Comparison of ENCODE assay signal across 8 mouse cellular contexts in the genomic region with DNA sequence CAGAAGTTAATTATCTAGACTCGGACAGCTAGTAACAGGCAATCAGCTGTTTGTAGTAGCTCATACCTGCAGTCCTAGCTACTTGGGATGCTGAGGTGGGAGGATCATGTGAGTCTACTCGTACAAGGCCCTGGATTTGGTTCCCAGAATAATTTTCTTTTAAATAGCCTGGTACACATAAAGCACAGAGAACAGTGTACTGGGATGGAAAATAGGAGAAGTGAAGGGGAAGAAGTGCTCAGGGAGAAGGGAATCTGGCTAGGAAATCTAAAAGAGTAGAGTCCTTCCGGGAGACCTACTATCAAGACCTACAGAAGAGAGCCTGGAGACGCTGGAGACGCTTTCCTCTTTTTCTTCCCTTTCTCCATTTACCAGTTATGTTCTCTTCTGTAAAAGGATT. TPM values are rescaled to one million over a fixed set of nuclear protein-coding genes. Genes with fewer than 3 reads are reported as not detected.
DNase-seq lines count a peak whose midpoint lies in the region; ATAC-seq and TF ChIP-seq lines count a peak whose summit lies in the region.

No protein-coding gene starts in this region.

- H3K4me2 ChIP-seq in neural tube, embryonic 11.5 days (ENCODE audit: low read depth): peak overlapping the region; percentile 72; the same call in 1 of the 2 replicates
- peak overlapping the region; percentile 68 for H3K4me2 ChIP-seq in liver, embryonic 13.5 days
- peak overlapping the region; percentile 60 for H3K4me2 ChIP-seq in stomach, postnatal 0 days (replicated peaks; ENCODE audit: low read depth)

- peaks cover 11% of the 10 kb centered on the region for H3K4me1 ChIP-seq in neural tube, embryonic 11.5 days (ENCODE audit: control insufficient read depth, insufficient read depth, low read length)
- peaks cover 46% of the 10 kb centered on the region for H3K4me1 ChIP-seq in liver, embryonic 13.5 days (replicated peaks)
- H3K4me1 ChIP-seq in stomach, postnatal 0 days (replicated peaks; ENCODE audit: control insufficient read depth, insufficient read depth): no peaks in the 10 kb centered on the region

- no peak for TF ChIP-seq CTCF in gastrocnemius, adult 2 months (IDR thresholded peaks at IDR 0.05)
- no peak for TF ChIP-seq CTCF in stomach, postnatal 0 days (IDR thresholded peaks at IDR 0.05; ENCODE audit: low read depth)

- no peaks in the 10 kb centered on the region for H3K27me3 ChIP-seq in neural tube, embryonic 11.5 days (ENCODE audit: control insufficient read depth, insufficient read depth, low read length)
- H3K27me3 ChIP-seq in liver, embryonic 13.5 days: peaks cover 18% of the 10 kb centered on the region; the same call in 1 of the 2 replicates
- no peaks in the 10 kb centered on the region for H3K27me3 ChIP-seq in stomach, postnatal 0 days (ENCODE audit: control insufficient read depth, insufficient read depth, low read length)

- TF ChIP-seq EP300 in stomach, postnatal 0 days (optimal IDR thresholded peaks at IDR 0.05): no peak

- no peak for ATAC-seq in neural tube, embryonic 11.5 days (ENCODE audit: insufficient read depth, low FRiP score, low TSS enrichment)
- ATAC-seq in liver, embryonic 13.5 days (ENCODE audit: low read depth): no peak
- ATAC-seq in stomach, postnatal 0 days (ENCODE audit: low FRiP score, low TSS enrichment): no peak

- intact Hi-C loops in gastrocnemius, adult 2 months (cut with DNase I): loop anchor here (10.0 kb wide), 1 partner anchor 309 kb away; no protein-coding TSS in a partner anchor
- intact Hi-C loops in gastrocnemius, postnatal 36 days (cut with DNase I): loop anchor here (10.0 kb wide), 1 partner anchor 519 kb away; no protein-coding TSS in a partner anchor

- no peaks in the 10 kb centered on the region for H3K36me3 ChIP-seq in neural tube, embryonic 11.5 days (ENCODE audit: control insufficient read depth, insufficient read depth, low read length)
- no peaks in the 10 kb centered on the region for H3K36me3 ChIP-seq in liver, embryonic 13.5 days
- H3K36me3 ChIP-seq in stomach, postnatal 0 days (ENCODE audit: control insufficient read depth, insufficient read depth, low read length): no peaks in the 10 kb centered on the region

- no peak overlapping the region; the same call in 1 of the 2 replicates for H3K9ac ChIP-seq in neural tube, embryonic 11.5 days (ENCODE audit: low read length)
- H3K9ac ChIP-seq in liver, embryonic 13.5 days: 0 out of 2 replicates have a peak overlapping the region, but pooled peaks have one; percentile 51
- peak overlapping the region; percentile 5; the same call in 1 of the 2 replicates for H3K9ac ChIP-seq in stomach, postnatal 0 days (ENCODE audit: low read length)

- no peak for DNase-seq in gastrocnemius, adult 2 months
- DNase-seq in gastrocnemius, postnatal 36 days: no peak
- DNase-seq in neural tube, embryonic 11.5 days (ENCODE audit: low spot score): no peak
- no peak for DNase-seq in neural tube, embryonic 10.5 days (ENCODE audit: extremely low spot score, low spot score)
- no peak for DNase-seq in liver, embryonic 13.5 days
- no peak for DNase-seq in stomach, postnatal 0 days (ENCODE audit: low spot score)
- DNase-seq in cerebellum, adult 18-20 months: no peak
- DNase-seq in frontal cortex, postnatal 14 days (ENCODE audit: low spot score in 2 of 2): no peak

- H3K9me3 ChIP-seq in neural tube, embryonic 11.5 days (ENCODE audit: control insufficient read depth, low read length): no peaks in the 10 kb centered on the region
- no peaks in the 10 kb centered on the region for H3K9me3 ChIP-seq in liver, embryonic 13.5 days (replicated peaks)
- no peaks in the 10 kb centered on the region for H3K9me3 ChIP-seq in stomach, postnatal 0 days (ENCODE audit: control insufficient read depth, low read length)

- WGBS in neural tube, embryonic 11.5 days: 37% methylated on average over 5 of the region's 5 CpGs
- WGBS in liver, embryonic 13.5 days (ENCODE audit: insufficient replicate concordance): 30% methylated on average over 5 of the region's 5 CpGs
- 34% methylated on average over 5 of the region's 5 CpGs for WGBS in stomach, postnatal 0 days

- peak overlapping the region; percentile 66 for H3K4me3 ChIP-seq in gastrocnemius, adult 2 months
- H3K4me3 ChIP-seq in neural tube, embryonic 11.5 days (ENCODE audit: low read depth, low read length): no peak overlapping the region
- peak overlapping the region; percentile 46 for H3K4me3 ChIP-seq in liver, embryonic 13.5 days (replicated peaks)
- peak overlapping the region; percentile 33; the same call in 1 of the 2 replicates for H3K4me3 ChIP-seq in stomach, postnatal 0 days (ENCODE audit: low read depth, low read length)

- H3K27ac ChIP-seq in gastrocnemius, adult 2 months: peak overlapping the region; percentile 54; the same call in 1 of the 2 replicates
- no peak overlapping the region for H3K27ac ChIP-seq in neural tube, embryonic 11.5 days (ENCODE audit: low read depth, low read length)
- no peak overlapping the region for H3K27ac ChIP-seq in liver, embryonic 13.5 days
- H3K27ac ChIP-seq in stomach, postnatal 0 days (replicated peaks): peak overlapping the region; percentile 72; the same call in 1 of the 2 replicates

RNA-seq across cellular contexts. Expression of gene Taok1, which starts 16.4 kb away (rescaled TPM):
- total RNA-seq in gastrocnemius, adult 2 months (2021): 10 to 100 TPM; 37.7 to 48.4 TPM
- total RNA-seq in gastrocnemius, postnatal 36 days (2021): 10 to 100 TPM; 33.7 to 36.4 TPM
- 18.4 and 18.6 TPM in 2 replicates for polyA plus RNA-seq in neural tube, embryonic 11.5 days (2014; fragmentation: Nextera tagmentation; extraction: Ambion mirVana)
- polyA plus RNA-seq in liver, embryonic 13.5 days (2015; fragmentation: Nextera tagmentation; extraction: Ambion mirVana): 4.7 and 6.0 TPM in 2 replicates
- polyA plus RNA-seq in stomach, postnatal 0 days (2015; fragmentation: Nextera tagmentation; extraction: Ambion mirVana): 11.8 and 12.2 TPM in 2 replicates

Comparison
In these comparisons a context has a peak if more than half of its experiments do, and no peak if none do; other contexts are left out.
1. H3K27ac ChIP-seq: peak in gastrocnemius, adult 2 months (single experiment) and stomach, postnatal 0 days (single experiment); none in neural tube, embryonic 11.5 days (single experiment) and liver, embryonic 13.5 days (single experiment).
2. Peak in every context shown above with its lines, with median percentiles within 50 percentile points of each other: H3K4me2 ChIP-seq.